Mouse (Mus musculus): Measurements from ENCODE around the gene Twistnb.

GRCm38 (mm10) chr12:33405398-33406026, 23.9 kb upstream of the Twistnb start:
- TF ChIP-seq POLR2A (IDR thresholded peaks at IDR 0.05; ENCODE audit: insufficient read depth, low read length) (no peak), CTCF (IDR thresholded peaks at IDR 0.05; ENCODE audit: low read depth, low read length) (no peak), EP300 (IDR thresholded peaks at IDR 0.05; ENCODE audit: insufficient read depth, low read depth, low read length) (no peak)

All from ES-Bruce4 (cell line).